Mouse (Mus musculus) CH12.LX (cell line): ENCODE results near the gene Arhgef25.

ENCODE experiments used
- CHD1 ChIP-seq: IDR thresholded peaks from 2 replicates; pipeline ENCODE4 v1.6.1; 2012; ENCODE audit warnings: low read depth, low read length, improper control_type of control experiment, inconsistent platforms
- CHD2 ChIP-seq: IDR thresholded peaks from 2 replicates; pipeline ENCODE4 v1.6.1; 2011; ENCODE audit warnings: low read length, improper control_type of control experiment
- CTCF ChIP-seq, 2 experiments: IDR thresholded peaks in 1 of 2; conservative IDR thresholded peaks in 1 of 2; 2 replicates each; pipeline ENCODE4 v1.5.1; 2011 to 2012; ENCODE audit warnings: low read depth in 2 of 2, low read length in 2 of 2, improper control_type of control experiment in 1 of 2, inconsistent platforms in 1 of 2, mild to moderate bottlenecking in 1 of 2, moderate library complexity in 1 of 2
- E2F4 ChIP-seq: IDR thresholded peaks from 2 replicates; pipeline ENCODE4 v1.6.1; 2011; ENCODE audit warnings: low read depth, low read length, improper control_type of control experiment; ENCODE audit not compliant: insufficient replicate concordance
- EP300 ChIP-seq: IDR thresholded peaks from 2 replicates; pipeline ENCODE4 v1.6.1; 2011; ENCODE audit warnings: low read length, improper control_type of control experiment
- HCFC1 ChIP-seq: IDR thresholded peaks from 2 replicates; pipeline ENCODE4 v1.6.1; 2012; ENCODE audit warnings: low read depth, mild to moderate bottlenecking, inconsistent platforms, low read length, improper control_type of control experiment
- MAX ChIP-seq: IDR thresholded peaks from 2 replicates; pipeline ENCODE4 v1.6.1; 2011; ENCODE audit warnings: low read length, improper control_type of control experiment
- MEF2A ChIP-seq: IDR thresholded peaks from 2 replicates; pipeline ENCODE4 v1.6.1; 2014; ENCODE audit warnings: low read depth, mild to moderate bottlenecking, inconsistent platforms, low read length, improper control_type of control experiment, borderline replicate concordance
- POLR2A ChIP-seq: IDR thresholded peaks from 2 replicates; pipeline ENCODE4 v1.6.1; 2011; ENCODE audit warnings: low read depth, mild to moderate bottlenecking, improper control_type of control experiment, low read length
- UBTF ChIP-seq: IDR thresholded peaks from 2 replicates; pipeline ENCODE4 v1.6.1; 2012; ENCODE audit warnings: low read depth, mild to moderate bottlenecking, inconsistent platforms, low read length, improper control_type of control experiment, moderate library complexity

GRCm38 (mm10) chr10:127177235-127177634, 12.6 kb downstream of the Arhgef25 start:
- no peak for TF ChIP-seq UBTF
- no peak for TF ChIP-seq CHD2
- no peak for TF ChIP-seq POLR2A
- TF ChIP-seq EP300 = no peak
- TF ChIP-seq CTCF (conservative IDR thresholded peaks at IDR 0.05 in 1 of 2, IDR thresholded peaks at IDR 0.05 in 1 of 2; ENCODE audit: low read depth in 2 of 2, low read length in 2 of 2) = no peak
- no peak for TF ChIP-seq E2F4
- TF ChIP-seq MEF2A = no peak
- TF ChIP-seq MAX = no peak
- TF ChIP-seq CHD1 = no peak
- TF ChIP-seq HCFC1 = no peak
